Mouse (Mus musculus): Measurements from ENCODE around the gene Tgm1.

The Tgm1 gene

DNA sequence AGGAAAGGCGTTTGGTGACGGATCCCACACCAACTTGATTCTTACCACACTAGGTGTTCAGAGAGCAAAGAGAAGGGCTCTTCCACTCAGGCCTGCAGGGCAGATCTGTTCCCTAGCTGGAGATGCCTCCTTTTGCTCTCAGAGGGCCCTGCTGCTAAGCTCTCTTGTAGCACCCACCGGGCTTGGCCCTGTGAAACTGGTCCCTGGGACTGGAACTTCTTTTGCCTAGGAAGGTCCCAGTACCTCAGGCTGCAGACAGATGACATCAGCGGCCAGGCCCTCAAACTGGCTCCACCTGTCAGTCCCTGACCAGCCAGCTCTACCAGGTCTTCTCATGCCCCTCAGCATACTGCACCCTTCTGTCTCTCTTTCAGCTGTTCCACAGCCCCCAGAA, at the start of gene Tgm1:
Tgm1 (minus strand) TSS at position 198 of the 394 bp plus-strand sequence.
- DNase-seq (ENCODE audit: low spot score), result no peak

DNA sequence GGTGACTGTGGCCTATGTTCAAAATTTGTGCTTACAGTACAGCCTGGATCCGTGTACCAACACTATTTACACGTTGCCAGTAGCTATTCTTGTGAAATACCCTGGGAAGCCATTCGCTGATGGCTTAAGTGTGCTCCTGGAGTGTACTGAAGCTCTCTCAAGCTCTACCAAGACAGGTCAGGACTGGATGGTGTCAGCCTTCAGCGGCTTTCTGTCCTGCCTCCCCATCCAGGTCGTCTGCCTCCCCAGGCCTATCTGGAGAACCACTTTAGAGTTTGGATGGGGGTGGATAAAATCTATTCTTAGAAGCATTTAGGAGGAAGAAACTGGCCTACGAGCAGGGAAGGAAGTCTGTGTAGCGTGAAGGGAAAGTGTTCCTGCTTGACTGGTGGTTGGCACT, 49.4 kb upstream of the Tgm1 start:
- no peak for DNase-seq (ENCODE audit: low spot score)

DNA sequence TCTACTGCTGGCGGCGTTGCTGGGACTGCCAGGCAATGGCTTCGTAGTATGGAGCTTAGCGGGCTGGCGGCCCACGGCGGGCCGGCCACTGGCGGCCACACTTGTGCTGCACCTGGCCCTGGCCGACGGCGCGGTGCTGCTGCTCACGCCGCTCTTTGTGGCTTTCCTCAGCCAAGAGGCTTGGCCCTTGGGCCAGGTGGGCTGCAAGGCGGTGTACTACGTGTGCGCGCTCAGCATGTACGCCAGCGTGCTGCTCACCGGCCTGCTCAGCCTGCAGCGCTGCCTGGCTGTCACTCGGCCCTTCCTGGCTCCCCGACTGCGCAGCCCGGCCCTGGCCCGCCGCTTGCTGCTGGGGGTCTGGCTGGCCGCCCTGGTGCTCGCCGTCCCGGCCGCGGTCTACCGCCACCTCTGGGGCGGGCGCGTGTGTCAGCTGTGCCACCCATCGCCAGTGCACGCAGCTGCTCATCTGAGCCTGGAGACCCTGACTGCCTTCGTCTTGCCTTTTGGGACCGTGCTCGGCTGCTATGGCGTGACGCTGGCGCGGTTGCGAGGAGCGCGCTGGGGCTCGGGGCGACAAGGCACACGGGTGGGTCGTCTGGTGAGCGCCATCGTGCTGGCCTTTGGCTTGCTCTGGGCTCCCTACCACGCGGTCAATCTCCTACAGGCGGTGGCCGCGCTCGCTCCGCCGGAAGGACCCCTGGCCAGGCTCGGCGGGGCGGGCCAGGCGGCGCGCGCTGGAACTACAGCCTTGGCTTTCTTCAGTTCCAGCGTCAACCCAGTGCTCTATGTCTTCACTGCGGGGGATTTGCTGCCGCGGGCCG, 48.5 kb upstream of the Tgm1 start:
- no peak for DNase-seq (ENCODE audit: low spot score)

DNA sequence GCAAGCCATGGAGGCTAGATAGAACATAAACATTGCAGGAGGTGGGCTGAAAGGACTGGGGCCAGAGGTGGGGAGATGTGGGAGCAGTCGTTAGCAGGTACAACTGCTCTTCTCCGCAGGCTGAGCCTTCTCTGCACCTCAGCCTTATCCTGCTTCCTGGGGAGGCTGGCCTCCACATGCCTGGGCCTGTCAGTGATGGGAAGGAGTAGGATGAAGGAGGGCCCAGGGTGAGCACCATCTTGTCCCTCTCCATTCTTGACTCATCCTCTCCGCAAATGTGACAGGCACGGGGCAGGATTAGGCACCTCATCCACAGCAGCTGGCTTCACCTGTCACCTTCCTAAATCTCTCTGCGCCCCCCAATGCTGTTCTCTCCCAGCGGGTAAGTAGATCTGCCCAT, 47.4 kb upstream of the Tgm1 start, which contains the start of gene Ltb4r2:
Ltb4r2 (plus strand) TSS at position 266 of the 400 bp plus-strand sequence.
- no peak for DNase-seq (ENCODE audit: low spot score)

DNA sequence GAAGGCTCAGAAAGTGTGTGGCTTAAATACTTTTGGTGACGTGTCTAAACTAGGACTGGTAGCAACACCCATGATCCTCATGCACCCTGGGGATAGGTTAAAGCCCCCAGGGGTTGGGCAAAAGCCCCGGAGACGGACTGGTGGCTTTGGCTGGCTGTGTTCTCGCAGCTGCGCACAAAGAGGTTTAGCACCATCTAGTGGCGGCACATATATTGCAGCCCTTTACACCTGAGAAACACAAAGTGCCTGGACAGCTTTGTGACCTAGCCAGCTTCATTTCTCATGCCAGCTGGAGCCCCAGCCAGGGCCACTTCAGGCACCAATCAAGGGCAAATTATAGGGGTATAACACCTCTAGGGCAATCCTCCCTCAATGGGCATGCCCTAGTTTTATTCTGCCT, 46.4 kb upstream of the Tgm1 start:
- DNase-seq (ENCODE audit: low spot score), result peak; percentile 86

DNA sequence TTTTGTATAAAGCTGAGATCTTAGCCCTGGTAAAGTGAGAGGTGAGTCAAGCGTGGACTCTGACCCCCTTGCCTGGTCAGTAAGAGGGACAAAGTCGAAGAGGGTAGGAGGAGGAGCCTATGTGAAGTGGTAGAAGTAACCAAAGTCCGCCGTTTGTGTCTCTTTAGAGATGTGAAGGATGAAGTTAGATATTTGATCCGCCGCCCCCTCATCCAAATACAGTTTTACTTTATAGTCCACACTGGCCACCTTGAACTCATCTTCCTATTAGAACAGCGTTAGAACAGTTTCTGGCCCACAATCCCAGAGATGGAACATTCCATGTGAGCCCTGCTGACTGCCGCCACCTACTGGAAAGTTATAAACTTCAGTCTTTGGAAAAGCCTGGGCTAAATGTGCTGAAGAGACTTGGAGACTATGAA, 44.6 kb upstream of the Tgm1 start, which contains the start of gene Cideb:
Cideb (minus strand) TSS at position 96 of the 422 bp plus-strand sequence.
- no peak for DNase-seq (ENCODE audit: low spot score)

DNA sequence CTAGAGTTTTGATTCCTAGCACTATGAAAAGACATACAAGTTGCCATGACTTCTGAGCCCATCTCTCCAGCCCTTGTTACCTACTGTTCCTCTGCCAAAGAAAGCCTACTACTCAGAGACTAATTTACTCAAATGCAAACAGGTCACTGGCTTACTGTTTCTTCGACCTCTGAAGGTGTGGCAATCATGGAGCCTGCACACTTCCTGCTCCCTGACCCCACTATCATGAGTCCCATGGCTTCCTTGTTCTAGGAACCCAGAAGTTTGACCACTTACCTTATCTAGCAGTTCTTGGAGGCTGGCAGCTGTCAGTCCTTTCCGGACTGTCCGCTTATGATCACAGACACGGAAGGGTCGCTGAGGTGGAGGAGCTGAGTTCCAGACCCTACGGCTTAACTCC, 43.8 kb upstream of the Tgm1 start:
- DNase-seq (ENCODE audit: low spot score), result no peak

DNA sequence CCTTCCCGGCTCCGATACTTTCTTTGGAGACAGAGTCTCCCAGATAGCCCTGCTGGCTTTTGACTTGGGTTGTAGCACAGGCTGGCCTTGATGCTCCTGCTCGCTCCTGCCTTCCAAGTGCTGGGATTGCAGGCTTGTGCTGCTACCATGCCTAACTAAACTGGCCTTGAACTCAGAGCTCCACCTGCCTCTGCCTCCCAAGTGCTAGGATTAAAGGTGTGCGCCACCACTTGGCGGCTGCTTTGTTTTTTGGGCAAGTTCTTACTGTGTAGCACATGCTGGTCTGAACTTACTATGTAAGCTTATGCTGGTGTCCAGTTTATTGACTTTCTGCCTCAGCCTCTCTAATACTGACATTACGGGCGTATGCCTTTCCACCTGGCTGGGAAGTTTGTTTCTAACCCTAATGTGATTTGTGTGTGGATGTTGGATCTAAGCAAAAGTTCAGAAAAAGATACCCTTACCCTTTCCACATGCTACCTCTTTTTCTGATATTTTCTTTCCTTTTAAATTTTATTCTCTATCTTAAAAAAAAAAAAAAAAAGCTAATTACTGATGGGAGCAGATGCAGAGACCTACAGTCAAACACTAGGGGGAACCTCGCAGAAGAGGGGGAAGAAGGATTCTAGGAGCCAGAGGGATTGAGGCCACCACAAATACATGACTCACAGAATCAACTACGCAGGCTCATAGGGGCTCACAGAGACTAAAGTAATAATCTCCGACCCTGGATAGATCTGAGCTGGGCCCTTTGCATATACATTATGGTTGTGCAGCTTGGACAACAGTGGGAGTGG, 33.5 kb upstream of the Tgm1 start:
- no peak for DNase-seq (ENCODE audit: low spot score)

DNA sequence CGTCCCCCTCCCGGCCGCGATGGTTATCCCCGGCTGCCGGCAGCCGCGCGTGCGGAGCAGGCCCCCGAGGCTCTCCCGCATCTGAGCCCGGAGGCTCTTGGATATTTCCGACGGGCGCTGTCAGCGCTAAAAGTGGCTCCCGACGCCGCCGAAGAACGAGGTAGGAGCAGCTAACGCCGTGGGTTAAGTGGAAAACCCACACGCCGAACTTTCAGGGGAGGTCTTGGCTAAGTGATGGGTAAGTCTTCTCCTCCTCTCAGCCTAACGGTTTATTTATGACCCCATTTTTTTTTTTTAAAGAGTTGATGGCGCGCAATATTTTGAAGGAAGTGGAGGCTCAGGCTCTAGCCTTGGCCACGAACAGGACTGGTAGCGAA, 32.1 kb upstream of the Tgm1 start:
- DNase-seq (ENCODE audit: low spot score), result no peak

DNA sequence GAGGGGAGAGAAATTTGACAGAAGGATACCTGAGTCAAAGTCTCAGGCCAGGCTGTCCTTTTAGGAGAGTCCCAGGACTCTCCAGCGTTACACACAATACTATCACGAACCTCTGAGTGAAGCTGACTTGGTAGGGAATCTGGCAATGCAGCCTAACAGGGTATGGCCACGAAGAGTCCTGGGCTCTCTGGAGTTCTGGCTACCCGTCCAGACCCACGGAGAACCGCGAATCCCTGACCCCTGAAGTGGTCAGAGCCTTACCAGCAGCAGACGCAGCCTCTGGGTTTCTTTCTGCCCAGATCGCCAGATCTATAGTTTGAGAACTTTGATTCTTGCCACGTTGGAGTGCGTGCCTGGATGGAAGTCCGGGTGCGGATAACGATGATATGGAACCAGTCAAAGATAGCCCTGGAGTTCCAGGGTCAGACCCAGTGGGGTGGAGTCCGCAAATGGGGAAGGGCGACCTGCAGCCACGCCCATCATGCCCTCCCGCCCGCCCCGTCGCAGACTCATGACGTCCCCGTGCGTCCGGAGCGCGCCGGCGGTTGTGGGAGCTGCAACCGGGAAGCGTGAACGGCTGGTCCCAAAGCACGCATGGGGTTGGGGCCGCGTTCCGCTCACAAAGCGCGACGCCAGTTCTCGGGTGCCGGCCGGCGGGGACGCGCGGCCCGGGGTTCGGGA, 31.6 kb upstream of the Tgm1 start, which contains the start of the genes Dhrs1 and Nop9:
Dhrs1 (minus strand) TSS at position 511 of the 681 bp plus-strand sequence.
Nop9 (plus strand) TSS at position 514 of the 681 bp plus-strand sequence.
- DNase-seq (ENCODE audit: low spot score), result peak; percentile 81

DNA sequence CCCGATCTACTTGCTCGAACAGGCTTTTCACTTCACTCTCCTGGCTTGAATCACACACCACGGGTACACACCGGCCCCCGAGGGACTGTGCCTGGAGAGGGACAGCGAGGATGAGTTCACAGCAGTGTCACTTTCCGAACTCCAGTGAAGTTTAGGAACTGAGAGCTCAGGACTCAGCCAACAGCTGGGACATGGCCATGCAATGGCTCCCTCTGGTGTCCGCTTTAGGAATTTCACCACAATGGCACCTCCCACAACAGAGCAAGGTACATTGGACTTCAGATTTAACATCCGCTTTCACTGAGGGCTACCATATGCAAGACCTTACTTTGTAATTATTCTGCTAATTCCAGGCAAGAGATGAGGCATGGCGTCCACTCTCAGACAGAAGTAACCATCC, 30.0 kb upstream of the Tgm1 start:
- DNase-seq (ENCODE audit: low spot score), result peak; percentile 94

DNA sequence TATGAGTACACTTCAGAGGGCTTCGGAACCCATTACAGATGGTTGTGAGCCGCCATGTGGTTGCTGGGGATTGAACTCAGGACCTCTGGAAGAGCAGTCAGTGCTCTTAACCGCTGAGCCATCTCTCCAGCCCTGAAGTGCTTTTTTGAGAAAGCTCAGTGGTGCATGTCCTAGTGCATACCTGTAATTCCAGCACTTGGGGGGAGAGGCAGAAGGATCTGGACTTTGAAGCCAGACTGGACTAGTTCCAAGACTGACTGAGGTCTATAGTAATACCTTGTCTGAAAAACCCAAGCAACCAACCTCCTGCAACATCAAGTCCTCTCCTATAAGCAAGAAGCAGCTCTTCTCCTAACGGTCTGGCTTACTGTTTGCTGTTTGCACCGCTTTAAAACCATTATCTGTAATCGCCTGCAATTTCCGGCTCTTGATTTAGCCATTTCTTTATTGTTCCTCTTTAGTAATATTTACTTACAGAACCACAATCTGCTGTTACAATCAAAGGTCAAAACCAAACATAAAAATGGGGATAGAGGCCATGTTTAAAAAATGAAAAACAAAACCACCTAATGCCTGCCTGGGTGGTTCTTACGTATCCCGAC, 23.5 kb upstream of the Tgm1 start:
- no peak for DNase-seq (ENCODE audit: low spot score)

DNA sequence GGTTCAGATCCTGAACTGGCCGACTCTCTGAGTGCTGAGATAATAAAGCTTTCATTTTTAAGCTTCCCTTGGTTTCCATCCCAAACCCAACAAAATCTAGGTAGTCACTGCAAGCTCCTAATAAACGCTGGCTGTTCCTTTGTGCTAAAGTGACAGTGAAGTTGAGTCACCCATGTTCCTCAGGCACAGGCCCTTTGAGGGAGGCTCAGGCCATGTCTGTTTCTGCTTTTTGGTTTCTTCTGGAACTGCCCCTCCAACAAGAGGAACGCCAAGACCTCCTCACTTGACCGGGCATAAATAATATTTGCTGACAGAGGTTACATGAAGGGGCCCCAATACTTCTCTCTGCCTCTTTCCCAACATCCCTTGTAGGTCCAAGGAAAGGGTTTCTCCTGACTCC, 22.0 kb upstream of the Tgm1 start:
- DNase-seq (ENCODE audit: low spot score), result no peak

DNA sequence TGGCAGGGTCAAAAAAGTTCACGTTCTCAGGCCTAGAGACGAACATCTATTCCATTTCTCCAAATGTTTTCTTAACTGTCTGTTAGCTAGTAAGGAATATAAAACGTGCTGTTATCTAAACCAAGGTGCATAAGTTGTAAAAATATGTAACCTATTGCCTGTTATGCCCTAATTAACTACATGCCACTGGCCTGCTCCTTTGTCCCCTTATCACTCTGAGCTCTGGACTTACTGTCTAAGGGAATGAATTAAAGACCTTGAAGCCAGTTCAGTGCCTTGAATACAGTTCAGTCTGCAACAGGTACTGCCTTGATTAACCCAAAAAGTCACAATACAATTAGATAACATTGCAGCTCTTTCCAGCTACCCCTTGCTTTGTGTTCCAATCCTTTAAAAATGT, 21.6 kb upstream of the Tgm1 start:
- no peak for DNase-seq (ENCODE audit: low spot score)

DNA sequence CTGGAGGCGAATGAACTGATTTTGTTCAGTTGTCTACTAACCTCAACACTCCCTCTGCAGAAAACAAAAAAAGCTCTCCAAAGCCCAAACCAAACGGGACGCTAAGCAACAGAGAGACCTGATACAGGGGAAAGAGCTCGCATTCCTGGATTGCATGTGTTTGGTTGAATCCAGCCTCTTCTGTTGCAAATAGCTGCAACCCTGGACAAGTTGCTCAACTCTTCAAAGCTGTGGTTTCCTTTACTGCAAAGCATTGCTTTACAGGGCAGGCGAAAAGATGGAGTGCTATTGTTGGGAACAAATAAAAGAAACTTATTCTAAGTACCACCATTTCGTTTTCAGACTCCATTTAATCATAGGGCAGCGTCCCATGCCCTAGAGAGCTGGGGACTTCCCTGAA, 21.1 kb upstream of the Tgm1 start:
- DNase-seq (ENCODE audit: low spot score), result no peak

DNA sequence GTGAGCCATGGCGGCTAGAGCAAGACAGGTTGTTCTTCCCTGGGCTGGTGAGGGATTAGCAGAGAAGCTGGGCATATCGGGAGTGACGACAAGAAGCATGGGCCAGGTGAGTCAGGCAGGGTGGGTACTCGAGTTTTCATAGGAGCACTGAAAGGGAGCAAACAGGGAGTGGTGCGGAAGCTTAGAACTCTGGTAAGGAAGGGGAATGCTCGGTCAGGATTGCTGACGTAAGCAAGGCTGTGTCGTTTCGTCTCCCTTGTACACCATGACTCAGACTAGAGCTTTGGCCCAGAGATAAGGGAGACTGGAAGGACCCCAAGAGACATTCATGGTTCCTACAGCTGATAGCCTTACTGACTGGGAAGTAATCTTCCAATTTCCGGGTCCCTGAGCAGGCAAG, 20.2 kb upstream of the Tgm1 start:
- DNase-seq (ENCODE audit: low spot score), result no peak

DNA sequence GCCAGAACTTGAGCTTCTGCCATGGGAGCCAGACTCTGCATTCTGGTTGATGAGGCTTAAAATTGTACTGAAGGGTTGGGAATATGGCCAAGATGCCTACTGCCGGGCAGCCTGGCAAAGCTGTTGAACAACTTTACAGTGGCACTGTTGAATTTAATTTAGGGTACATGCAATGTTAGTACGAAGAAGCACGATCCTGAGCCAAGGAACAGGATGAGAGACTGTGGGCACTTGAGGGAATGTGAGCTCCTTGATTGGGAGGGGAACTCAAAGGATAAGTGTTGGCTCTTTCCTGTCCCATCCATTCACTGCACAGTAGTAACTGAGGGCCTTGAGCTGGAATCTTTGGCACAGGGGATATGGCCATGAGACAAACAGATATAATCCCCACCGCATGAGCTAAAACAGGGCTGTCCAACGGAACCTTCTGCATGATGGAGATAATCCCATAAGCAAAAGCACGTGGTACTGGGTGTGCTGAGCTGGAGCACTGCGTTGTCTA, 16.9 kb upstream of the Tgm1 start:
- no peak for DNase-seq (ENCODE audit: low spot score)

DNA sequence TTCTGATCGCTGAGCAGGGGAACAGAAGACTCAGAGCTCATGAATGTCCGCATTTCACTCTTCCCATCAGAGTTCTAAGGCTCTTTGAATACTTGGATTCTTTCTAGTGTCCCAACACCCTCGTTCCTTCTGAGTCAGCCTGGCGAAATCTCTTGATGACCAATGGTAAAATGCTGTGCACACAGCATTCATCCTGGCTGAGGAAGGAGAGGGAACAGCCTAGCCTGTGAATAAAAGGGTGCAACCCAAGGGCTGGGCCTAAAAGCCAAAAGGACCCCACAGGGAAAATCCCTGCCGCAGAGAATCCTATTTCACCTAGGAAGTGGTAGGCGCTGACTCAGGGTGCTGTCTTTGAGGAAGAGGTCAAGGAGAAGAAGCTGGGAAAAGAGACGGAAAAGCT, 16.4 kb upstream of the Tgm1 start:
- no peak for DNase-seq (ENCODE audit: low spot score)

DNA sequence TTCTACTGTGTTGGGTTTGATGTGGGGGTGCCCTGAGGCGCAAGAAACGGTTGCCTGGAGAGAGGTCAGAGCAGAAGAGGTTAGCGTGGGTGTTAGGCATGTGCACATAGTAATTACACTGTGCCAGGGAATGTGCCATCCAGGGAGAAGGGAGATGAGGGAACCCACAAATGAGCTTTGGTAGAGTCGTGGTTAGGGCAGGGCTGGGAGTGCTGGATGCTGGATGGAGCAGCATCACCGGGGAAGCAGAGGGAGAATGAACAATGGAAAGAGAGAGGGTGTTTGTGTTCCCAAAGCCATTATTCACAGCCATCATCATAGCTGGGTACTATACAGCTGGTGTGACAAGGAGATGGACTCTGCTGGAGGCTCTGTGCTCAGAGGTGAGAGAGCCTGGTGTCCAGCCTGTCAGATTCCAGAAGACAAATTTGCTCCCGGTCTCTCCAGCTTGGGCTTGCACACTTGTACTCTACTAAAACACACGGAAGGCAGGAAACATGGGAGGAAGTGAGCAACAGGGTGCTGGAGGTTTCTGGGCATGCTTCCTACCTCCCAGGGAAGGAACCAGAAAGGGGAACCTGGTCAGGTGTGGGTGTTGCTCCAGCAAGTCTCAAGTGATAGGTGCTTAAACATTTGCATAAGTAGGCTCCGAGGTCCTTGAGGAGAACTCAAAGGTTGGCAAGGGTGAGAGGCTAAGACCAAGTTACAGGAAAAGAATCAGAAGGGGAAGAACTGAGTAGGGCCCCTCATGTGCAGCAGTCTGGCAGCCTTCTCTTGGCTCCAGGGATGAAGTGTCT, 14.4 kb upstream of the Tgm1 start:
- no peak for DNase-seq (ENCODE audit: low spot score)

DNA sequence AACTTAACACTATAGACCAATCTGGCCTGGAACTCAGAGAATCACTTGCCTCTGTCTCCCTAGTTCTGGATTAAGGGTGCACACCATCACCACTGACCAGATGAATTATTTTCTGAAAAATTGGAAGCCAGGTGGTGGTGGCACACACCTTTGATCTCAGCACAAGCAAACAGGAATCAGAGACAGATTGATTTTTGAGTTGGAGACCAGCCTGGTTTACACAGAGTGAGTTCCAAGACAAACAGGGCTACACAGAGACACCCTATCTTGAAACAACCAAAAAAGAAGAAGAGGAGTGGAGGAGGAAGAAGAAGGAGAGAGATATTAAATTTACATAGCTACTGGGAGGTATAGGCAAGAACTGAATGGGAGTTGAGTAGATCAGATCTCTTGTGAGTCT, 12.5 kb upstream of the Tgm1 start:
- no peak for DNase-seq (ENCODE audit: low spot score)

DNA sequence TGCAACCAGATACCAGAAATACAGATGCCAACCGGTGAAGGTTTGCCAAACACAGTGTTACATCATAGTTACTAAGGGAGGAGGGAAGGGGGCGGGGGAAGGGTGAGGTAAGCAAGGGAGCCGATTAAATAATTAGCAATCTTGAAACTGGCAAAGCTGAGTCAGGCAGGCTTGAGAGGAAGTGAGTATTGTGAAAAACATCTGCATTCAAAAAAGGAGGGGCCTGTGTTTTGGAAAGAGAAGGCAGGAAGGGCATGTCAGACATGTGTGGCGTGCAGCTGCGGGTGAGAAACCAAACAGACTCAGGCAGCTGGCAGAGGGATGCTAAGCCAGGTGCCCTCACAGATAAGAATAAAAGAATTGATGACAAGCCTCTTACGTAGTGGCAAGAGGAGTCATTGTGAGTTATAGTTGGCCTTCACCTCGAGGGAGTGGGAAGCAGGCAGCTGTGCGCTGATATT, 10.7 kb upstream of the Tgm1 start:
- DNase-seq (ENCODE audit: low spot score), result no peak
